Mouse (Mus musculus) heart, embryonic 11.5 days (tissue): ENCODE results near the gene Krtap2-4. TPM values are rescaled to one million over a fixed set of nuclear protein-coding genes. Genes with fewer than 3 reads are reported as not detected.
"Not testable (repeated sequence)": the region's sequence is repeated elsewhere in the genome, so short reads cannot be mapped to it uniquely, and the experiment has no call there.

Experiments used
- ATAC-seq: fragments of 200-750 bp; cut with Nextera tagmentation; replicated peaks from 2 replicates; pipeline ENCODE4 v1.8.0; 2017; ENCODE audit warnings: moderate library complexity; ENCODE audit not compliant: insufficient number of reproducible peaks, low FRiP score, low TSS enrichment
- H3K27ac ChIP-seq: fragments of 300-500 bp; sonication (generic); 2 replicates; pipeline ENCODE4 v1.5.1; 2014; ENCODE audit warnings: mild to moderate bottlenecking, low read depth, low read length
- H3K27me3 ChIP-seq: fragments of 300-500 bp; sonication (generic); 2 replicates; pipeline ENCODE4 v1.6.1; 2014; ENCODE audit warnings: mild to moderate bottlenecking, low read length, mixed read lengths; ENCODE audit not compliant: control insufficient read depth, insufficient read depth
- H3K36me3 ChIP-seq: fragments of 300-500 bp; sonication (generic); 2 replicates; pipeline ENCODE4 v1.6.1; 2014; ENCODE audit warnings: mild to moderate bottlenecking, low read length, moderate library complexity, mixed read lengths; ENCODE audit not compliant: control insufficient read depth, insufficient read depth
- H3K4me1 ChIP-seq: fragments of 300-500 bp; sonication (generic); 2 replicates; pipeline ENCODE4 v1.6.1; 2014; ENCODE audit warnings: low read length; ENCODE audit not compliant: control insufficient read depth, insufficient read depth
- H3K4me2 ChIP-seq: fragments of 300-500 bp; sonication (generic); 2 replicates; pipeline ENCODE4 v1.6.1; 2014; ENCODE audit warnings: mild to moderate bottlenecking, moderate library complexity
- H3K4me3 ChIP-seq: fragments of 300-500 bp; sonication (generic); 2 replicates; pipeline ENCODE4 v1.5.1; 2014; ENCODE audit warnings: low read depth, low read length
- H3K9ac ChIP-seq: fragments of 300-500 bp; sonication (generic); 2 replicates; pipeline ENCODE4 v1.6.1; 2014; ENCODE audit warnings: mild to moderate bottlenecking, low read depth, low read length, moderate library complexity
- H3K9me3 ChIP-seq: fragments of 300-500 bp; sonication (generic); replicated peaks from 2 replicates; pipeline ENCODE4 v1.6.1; 2016; ENCODE audit warnings: low read length; ENCODE audit not compliant: control insufficient read depth
- WGBS: fragments of 180-500 bp; shearing (Covaris S2); extraction: QIAGEN DNeasy Blood & Tissue Kit; methylation state at CpG from one replicate; pipeline ENCODE4 v1.1.7; 2014; ENCODE audit not compliant: insufficient replicate concordance; 5-methylcytosine and 5-hydroxymethylcytosine counted together
- polyA plus RNA-seq: library from polyadenylated mRNA; unstranded; fragments of >200 nt; fragmentation: Nextera tagmentation; extraction: Ambion mirVana; gene quantifications from 2 replicates; pipeline ENCODE4 v1.2.1, GENCODE M21; 2014

The Krtap2-4 gene
- polyA plus RNA-seq, 1 experiment from 2014 or later = not detected

GRCm38 (mm10) chr11:99603208-99603607 lies 11.4 kb downstream of the Krtap2-4 start, which contains the start of gene Gm11938:
Gm11938 (minus strand) TSS chr11:99603308.
- WGBS = 70% methylated on average over 1 of the region's 1 CpGs
- H3K4me3 ChIP-seq, H3K4me2 ChIP-seq, H3K27me3 ChIP-seq, H3K27ac ChIP-seq, H3K36me3 ChIP-seq, H3K4me1 ChIP-seq, ATAC-seq, H3K9ac ChIP-seq, H3K9me3 ChIP-seq: not testable (repeated sequence)

GRCm38 (mm10) chr11:99597742-99598141 lies 16.9 kb downstream of the Krtap2-4 start, which contains the start of gene Krtap9-3:
Krtap9-3 (minus strand) TSS chr11:99598105.
- H3K9me3 ChIP-seq, ATAC-seq, H3K27me3 ChIP-seq, H3K27ac ChIP-seq, H3K4me2 ChIP-seq, H3K4me3 ChIP-seq, H3K36me3 ChIP-seq, H3K9ac ChIP-seq, H3K4me1 ChIP-seq: not testable (repeated sequence)
- 73% methylated on average over 6 of the region's 6 CpGs for WGBS

- H3K4me3 ChIP-seq = no peak within 1 kb of the TSS
- WGBS = 68% methylated on average over 6 of the region's 6 CpGs
- H3K27ac ChIP-seq = no peak within 1 kb of the TSS
- H3K4me1 ChIP-seq = no peaks in the 10 kb centered on the region
- no peaks in the 10 kb centered on the region for H3K36me3 ChIP-seq
- H3K9ac ChIP-seq = no peak within 1 kb of the TSS
- H3K27me3 ChIP-seq = no peaks in the 10 kb centered on the region
- no peak for ATAC-seq
- H3K4me2 ChIP-seq = no peak within 1 kb of the TSS
- no peaks in the 10 kb centered on the region for H3K9me3 ChIP-seq
These were observed 23.7 kb downstream of the Krtap2-4 start, which contains the start of gene Krtap1-3 for GRCm38 (mm10) chr11:99590981-99591380. Krtap1-3 (minus strand) TSS chr11:99591339.

- H3K4me1 ChIP-seq = no peaks in the 10 kb centered on the region
- no peak overlapping the region for H3K27ac ChIP-seq
- H3K4me2 ChIP-seq = no peak overlapping the region
- H3K9me3 ChIP-seq = no peaks in the 10 kb centered on the region
- no peaks in the 10 kb centered on the region for H3K36me3 ChIP-seq
- no peak overlapping the region for H3K4me3 ChIP-seq
- H3K27me3 ChIP-seq = no peaks in the 10 kb centered on the region
- no peak for ATAC-seq
- no peak overlapping the region for H3K9ac ChIP-seq
- 86% methylated on average over 7 of the region's 7 CpGs for WGBS
These were observed 29.6 kb downstream of the Krtap2-4 start for GRCm38 (mm10) chr11:99585096-99585495.

- no peak within 1 kb of the TSS for H3K27ac ChIP-seq
- no peaks in the 10 kb centered on the region for H3K36me3 ChIP-seq
- H3K27me3 ChIP-seq = no peaks in the 10 kb centered on the region
- 73% methylated on average over 5 of the region's 5 CpGs for WGBS
- H3K9me3 ChIP-seq = no peaks in the 10 kb centered on the region
- H3K4me3 ChIP-seq = no peak within 1 kb of the TSS
- no peak within 1 kb of the TSS for H3K4me2 ChIP-seq
- no peak for ATAC-seq
- no peaks in the 10 kb centered on the region for H3K4me1 ChIP-seq
- no peak within 1 kb of the TSS for H3K9ac ChIP-seq
These were observed 31.4 kb downstream of the Krtap2-4 start, which contains the start of gene Krtap1-4 for GRCm38 (mm10) chr11:99583245-99583704. Krtap1-4 (minus strand) TSS chr11:99583654.

- H3K4me3 ChIP-seq = no peak overlapping the region
- no peak for ATAC-seq
- 74% methylated on average over 6 of the region's 6 CpGs for WGBS
- H3K36me3 ChIP-seq = no peaks in the 10 kb centered on the region
- no peak overlapping the region for H3K27ac ChIP-seq
- no peaks in the 10 kb centered on the region for H3K27me3 ChIP-seq
- H3K9me3 ChIP-seq = no peaks in the 10 kb centered on the region
- H3K4me2 ChIP-seq = no peak overlapping the region
- no peak overlapping the region for H3K9ac ChIP-seq
- H3K4me1 ChIP-seq = no peaks in the 10 kb centered on the region
These were observed 33.1 kb downstream of the Krtap2-4 start for GRCm38 (mm10) chr11:99581564-99581963.

- WGBS = 89% methylated on average over 5 of the region's 5 CpGs
- Histone ChIP-seq H3K9ac (no peak overlapping the region), H3K36me3 (no peaks in the 10 kb centered on the region), H3K9me3 (no peaks in the 10 kb centered on the region), H3K4me1 (no peaks in the 10 kb centered on the region), H3K27me3 (no peaks in the 10 kb centered on the region), H3K27ac (no peak overlapping the region), H3K4me2 (no peak overlapping the region), H3K4me3 (no peak overlapping the region)
- no peak for ATAC-seq
These were observed 33.6 kb downstream of the Krtap2-4 start for GRCm38 (mm10) chr11:99581051-99581450.

- Histone ChIP-seq H3K27ac (no peak within 1 kb of the TSS), H3K9me3 (no peaks in the 10 kb centered on the region), H3K4me3 (no peak within 1 kb of the TSS), H3K36me3 (no peaks in the 10 kb centered on the region), H3K4me1 (no peaks in the 10 kb centered on the region), H3K9ac (no peak within 1 kb of the TSS), H3K4me2 (no peak within 1 kb of the TSS), H3K27me3 (no peaks in the 10 kb centered on the region)
- ATAC-seq = no peak
- WGBS = 79% methylated on average over 6 of the region's 6 CpGs
These were observed 34.0 kb downstream of the Krtap2-4 start, which contains the start of gene Krtap1-5 for GRCm38 (mm10) chr11:99580636-99581035. Krtap1-5 (minus strand) TSS chr11:99581016.

- no peaks in the 10 kb centered on the region for H3K36me3 ChIP-seq
- WGBS = 1% methylated on average over 7 of the region's 7 CpGs
- no peak for ATAC-seq
- no peak overlapping the region for H3K27ac ChIP-seq
- no peak overlapping the region for H3K4me3 ChIP-seq
- H3K27me3 ChIP-seq = no peaks in the 10 kb centered on the region
- H3K9me3 ChIP-seq = no peaks in the 10 kb centered on the region
- H3K4me1 ChIP-seq = no peaks in the 10 kb centered on the region
- H3K4me2 ChIP-seq = peak overlapping the region; percentile 52
- H3K9ac ChIP-seq = no peak overlapping the region
These were observed 40.5 kb downstream of the Krtap2-4 start for GRCm38 (mm10) chr11:99574106-99574505.
